Mouse (Mus musculus) cerebral cortex, adult 2 months (tissue): ENCODE results near the gene Casc3.

Experiments
- WGBS: fragments of 180-500 bp; shearing (Covaris S2); methylation state at CpG from one replicate; pipeline ENCODE4 v1.1.7; 2018; 5-methylcytosine and 5-hydroxymethylcytosine counted together

Gene Casc3

GRCm38 (mm10) chr11:98804605-98805004, at the start of gene Casc3:
Gene Casc3 (plus strand): TSS chr11:98804905.
- 71% methylated on average over 5 of the region's 5 CpGs for WGBS

- 69% methylated on average over 6 of the region's 6 CpGs for WGBS
Observed at GRCm38 (mm10) chr11:98755726-98756380, 48.9 kb upstream of the Casc3 start.

DNA sequence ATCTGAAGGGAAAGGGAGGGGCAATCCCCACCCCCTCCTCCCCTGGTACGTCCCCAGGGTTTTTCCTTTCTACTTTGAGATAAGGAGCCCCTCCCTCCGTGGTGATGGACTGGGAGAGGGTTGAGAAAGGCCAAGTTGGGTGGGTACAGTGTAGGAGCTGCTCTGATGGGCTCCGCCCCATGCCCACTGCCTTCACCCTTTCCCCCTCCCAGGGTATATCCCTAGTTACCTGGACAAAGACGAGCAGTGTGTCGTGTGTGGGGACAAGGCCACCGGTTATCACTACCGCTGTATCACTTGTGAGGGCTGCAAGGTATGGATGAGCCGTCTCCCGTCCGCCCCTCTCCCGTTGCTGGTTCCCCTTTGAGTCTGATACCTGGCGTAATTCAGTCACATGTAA, 48.0 kb upstream of the Casc3 start:
- WGBS, result 83% methylated on average over 12 of the region's 12 CpGs

DNA sequence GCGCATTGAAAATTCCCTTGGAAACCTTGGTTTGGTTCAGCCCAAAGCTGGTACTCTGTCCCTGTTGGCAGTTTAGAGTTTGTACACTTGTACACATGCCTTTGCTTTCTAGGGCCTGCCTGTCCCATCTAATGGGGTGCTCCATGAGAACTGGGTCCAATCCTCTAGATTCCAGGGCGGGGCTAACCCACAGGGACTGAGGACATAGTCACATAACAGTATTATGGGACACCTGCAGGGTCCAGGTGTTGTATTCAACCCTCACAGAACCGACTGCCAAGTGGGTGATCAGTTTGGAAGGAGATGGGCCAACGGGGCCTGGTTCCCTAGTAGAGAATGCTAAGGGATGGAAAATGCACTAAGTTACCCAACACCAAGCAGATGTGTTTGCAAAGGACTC, 42.8 kb upstream of the Casc3 start:
- 81% methylated on average over 4 of the region's 4 CpGs for WGBS

- WGBS, result 54% methylated on average over 17 of the region's 17 CpGs
Observed at GRCm38 (mm10) chr11:98762756-98763501, 41.8 kb upstream of the Casc3 start.

DNA sequence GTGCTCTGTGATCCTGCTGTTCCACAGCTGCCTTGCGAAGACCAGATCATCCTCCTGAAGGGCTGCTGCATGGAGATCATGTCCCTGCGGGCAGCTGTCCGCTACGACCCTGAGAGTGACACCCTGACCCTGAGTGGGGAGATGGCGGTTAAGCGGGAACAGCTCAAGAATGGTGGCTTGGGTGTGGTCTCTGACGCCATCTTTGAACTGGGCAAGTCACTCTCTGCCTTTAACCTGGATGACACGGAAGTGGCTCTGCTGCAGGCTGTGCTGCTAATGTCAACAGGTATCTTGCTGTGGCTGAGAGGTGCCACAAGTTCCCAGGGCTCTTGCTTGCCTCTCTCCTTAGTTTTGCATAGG, 41.2 kb upstream of the Casc3 start:
- 79% methylated on average over 8 of the region's 8 CpGs for WGBS

DNA sequence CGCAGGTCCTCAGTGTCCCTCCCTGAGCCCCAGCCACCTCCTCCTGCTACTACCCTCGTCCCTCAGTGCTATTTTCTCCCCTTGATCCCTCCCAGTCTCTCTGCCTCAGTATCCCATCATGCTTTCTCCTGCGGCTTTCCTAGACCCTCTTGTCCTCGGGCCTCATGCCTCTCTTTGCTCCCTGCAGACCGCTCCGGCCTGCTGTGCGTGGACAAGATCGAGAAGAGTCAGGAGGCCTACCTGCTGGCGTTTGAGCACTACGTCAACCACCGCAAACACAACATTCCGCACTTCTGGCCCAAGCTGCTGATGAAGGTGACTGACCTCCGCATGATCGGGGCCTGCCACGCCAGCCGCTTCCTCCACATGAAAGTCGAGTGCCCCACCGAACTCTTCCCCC, 40.6 kb upstream of the Casc3 start:
- WGBS, result 81% methylated on average over 18 of the region's 18 CpGs

GRCm38 (mm10) chr11:98765421-98766309, 39.0 kb upstream of the Casc3 start:
- 23% methylated on average over 9 of the region's 9 CpGs for WGBS

DNA sequence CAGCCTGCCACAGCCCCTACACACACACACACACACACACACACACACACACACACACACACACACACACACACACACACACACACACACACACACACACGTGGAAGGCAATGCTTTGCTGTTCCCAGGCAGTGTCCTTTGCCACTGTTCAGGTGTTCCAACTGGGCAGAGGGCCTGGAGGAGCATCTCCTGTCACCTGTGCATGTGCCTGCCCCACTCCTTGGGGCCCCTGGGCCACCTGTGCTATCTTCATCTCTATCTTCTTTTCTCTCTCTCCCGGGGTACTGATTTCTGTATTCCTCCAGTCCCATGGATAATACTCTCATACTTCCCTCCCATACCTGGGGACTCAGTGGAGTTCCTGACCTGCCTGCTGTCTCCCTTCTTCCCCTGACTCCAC, 38.4 kb upstream of the Casc3 start:
- 14% methylated on average over 2 of the region's 2 CpGs for WGBS

GRCm38 (mm10) chr11:98766816-98767215, 37.9 kb upstream of the Casc3 start:
- WGBS, result 32% methylated on average over 5 of the region's 5 CpGs

GRCm38 (mm10) chr11:98767276-98767675, 37.4 kb upstream of the Casc3 start:
- 19% methylated on average over 9 of the region's 9 CpGs for WGBS

DNA sequence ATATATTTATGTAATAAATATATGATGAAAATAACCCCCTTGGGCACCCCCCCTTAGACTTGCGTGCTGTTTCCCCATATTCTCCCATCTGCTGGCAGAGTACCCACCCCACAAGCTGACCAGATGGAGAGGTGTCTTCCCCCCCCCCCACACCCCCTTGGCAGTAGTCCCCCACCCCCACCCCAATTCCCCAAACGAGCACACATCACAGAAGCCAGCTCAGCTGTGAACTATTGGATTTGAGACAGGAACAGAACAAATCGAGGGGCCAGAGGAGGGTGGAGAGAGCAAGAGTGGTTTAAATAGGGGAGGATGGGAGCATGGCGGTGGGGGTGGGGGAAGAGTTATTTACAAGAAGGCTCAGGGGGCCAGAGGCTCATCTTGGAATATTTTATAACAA, 37.0 kb upstream of the Casc3 start:
- 16% methylated on average over 4 of the region's 4 CpGs for WGBS

- 22% methylated on average over 38 of the region's 39 CpGs for WGBS
Observed at GRCm38 (mm10) chr11:98768127-98769006, 36.3 kb upstream of the Casc3 start.

GRCm38 (mm10) chr11:98769007-98769954, 35.4 kb upstream of the Casc3 start:
- WGBS, result 56% methylated on average over 25 of the region's 25 CpGs

GRCm38 (mm10) chr11:98770096-98770975, 34.4 kb upstream of the Casc3 start:
- WGBS, result 44% methylated on average over 26 of the region's 26 CpGs

DNA sequence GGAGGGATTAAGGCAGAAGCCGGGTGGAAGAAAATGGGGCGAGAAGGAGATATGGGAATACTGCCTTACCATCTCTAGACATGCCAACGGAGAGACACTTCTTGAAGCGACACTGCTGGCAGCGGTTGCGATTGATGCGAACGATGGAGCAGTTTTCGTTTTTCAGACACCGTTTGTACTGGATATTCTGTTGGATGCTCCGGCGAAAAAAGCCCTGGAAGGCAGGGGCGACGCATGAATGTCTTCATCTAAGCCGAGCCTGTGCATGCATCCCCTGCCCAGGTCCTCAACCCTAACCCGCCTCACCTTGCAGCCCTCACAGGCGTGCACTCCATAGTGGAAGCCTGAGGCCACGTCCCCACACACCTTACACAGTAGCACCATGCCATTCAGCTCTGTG, 33.6 kb upstream of the Casc3 start:
- 35% methylated on average over 18 of the region's 18 CpGs for WGBS

GRCm38 (mm10) chr11:98771844-98772525, 32.7 kb upstream of the Casc3 start:
- 36% methylated on average over 11 of the region's 11 CpGs for WGBS

- WGBS, result 9% methylated on average over 8 of the region's 8 CpGs
Observed at GRCm38 (mm10) chr11:98772667-98773171, 32.0 kb upstream of the Casc3 start.
